In the genomic region with DNA sequence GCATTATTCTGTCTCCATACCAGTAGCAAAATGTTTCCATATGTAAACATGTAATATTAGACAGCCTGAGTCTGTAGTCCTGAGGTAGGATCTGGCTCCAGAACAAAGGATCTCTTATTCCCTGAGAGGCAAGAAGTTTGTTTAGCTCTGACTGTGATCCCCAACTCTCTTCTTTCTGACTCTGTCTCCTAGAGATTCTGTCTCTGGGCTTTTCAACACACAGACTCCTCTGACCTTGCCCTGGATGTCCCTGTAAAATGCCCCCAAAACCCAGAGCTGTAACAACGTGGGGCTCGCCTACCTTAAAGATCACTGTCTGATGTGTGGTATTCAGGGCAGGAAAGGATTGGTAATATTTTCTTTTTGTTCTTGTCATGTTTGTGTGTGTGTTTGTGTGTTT, we compare ENCODE assay signal across 12 mouse cellular contexts. TPM values are rescaled to one million over a fixed set of nuclear protein-coding genes. Genes with fewer than 3 reads are reported as not detected.
DNase-seq lines count a peak whose midpoint lies in the region; ATAC-seq and TF ChIP-seq lines count a peak whose summit lies in the region.
"Had no signal": no experiment of that assay in that cellular context is flagged by ENCODE, and none has a peak within 500 bp of the region (broad histone marks: within the 10 kb centered on the region; RNA-seq: fewer than 3 reads in every experiment).

No protein-coding gene starts in this region.

- H3K79me2 ChIP-seq in CH12.LX (replicated peaks; ENCODE audit: control insufficient read depth, extremely low read depth, insufficient read depth, poor library complexity, severe bottlenecking) = peaks cover 33% of the 10 kb centered on the region

- dilution Hi-C loops in CH12.LX (cut with MboI; ENCODE audit: extremely low pct_ligation_motif_present, extremely low pct_unique_long_range_greater_than_20kb, low sequenced_read_pairs) = no loop called here

- TF ChIP-seq CTCF in CH12.LX (conservative IDR thresholded peaks at IDR 0.05 in 1 of 2, IDR thresholded peaks at IDR 0.05 in 1 of 2; ENCODE audit: low read depth in 2 of 2, low read length in 2 of 2) = no peak

- WGBS in heart, embryonic 16.5 days = 66% methylated on average over 2 of the region's 2 CpGs
- 5% methylated on average over 2 of the region's 2 CpGs for WGBS in forebrain, embryonic 13.5 days

- no peaks in the 10 kb centered on the region for H3K27me3 ChIP-seq in heart, embryonic 16.5 days (ENCODE audit: control insufficient read depth, insufficient read depth, low read length)
- no peaks in the 10 kb centered on the region for H3K27me3 ChIP-seq in CH12.LX (replicated peaks)
- peaks cover 27% of the 10 kb centered on the region for H3K27me3 ChIP-seq in forebrain, embryonic 13.5 days
- H3K27me3 ChIP-seq: heart, embryonic 13.5 days had no signal

- DNase-seq in heart, postnatal 4 days = no peak
- no peak for DNase-seq in CH12.LX (ENCODE audit: extremely low read depth)
- peak; percentile 5 for DNase-seq in mesoderm, embryonic 11.5 days (ENCODE audit: low read depth, low spot score)
- DNase-seq in heart, adult 11 months = no peak
- DNase-seq in ovary, adult 18-20 months (ENCODE audit: low spot score) = no peak
- DNase-seq: kidney, postnatal 14 days had no signal

- TF ChIP-seq POLR2A in CH12.LX (IDR thresholded peaks at IDR 0.05; ENCODE audit: low read depth, low read length) = no peak

- no peaks in the 10 kb centered on the region for H3K36me3 ChIP-seq in heart, embryonic 16.5 days (ENCODE audit: control insufficient read depth, insufficient read depth)
- peaks cover 0 to 2% of the 10 kb centered on the region in 2 experiments for H3K36me3 ChIP-seq in CH12.LX (replicated peaks in 1 of 2; ENCODE audit: control insufficient read depth in 1 of 2, insufficient read depth in 1 of 2, low read length in 1 of 2)
- H3K36me3 ChIP-seq in forebrain, embryonic 13.5 days (ENCODE audit: poor library complexity, severe bottlenecking) = no peaks in the 10 kb centered on the region
- H3K36me3 ChIP-seq: heart, embryonic 13.5 days had no signal

- in situ Hi-C loops in CH12.LX (cut with MboI; ENCODE audit: low pct_ligation_motif_present, low pct_unique_long_range_greater_than_20kb, low sequenced_read_pairs) = no loop called here

- no peak overlapping the region for H3K9ac ChIP-seq in heart, embryonic 16.5 days (ENCODE audit: low read length)
- peak overlapping the region; percentile 93 for H3K9ac ChIP-seq in CH12.LX (ENCODE audit: insufficient read depth, low read depth)
- no peak overlapping the region for H3K9ac ChIP-seq in forebrain, embryonic 13.5 days
- H3K9ac ChIP-seq: heart, embryonic 13.5 days had no signal

- 0 out of 2 replicates have a peak overlapping the region, but pooled peaks have one; percentile 23 for H3K27ac ChIP-seq in heart, embryonic 16.5 days (ENCODE audit: low read length)
- peak overlapping the region; percentile 87 for H3K27ac ChIP-seq in CH12.LX (ENCODE audit: insufficient read depth, low read depth)
- H3K27ac ChIP-seq in forebrain, embryonic 13.5 days = no peak overlapping the region
- H3K27ac ChIP-seq: heart, embryonic 13.5 days; macrophage had no signal

- no peaks in the 10 kb centered on the region for H3K9me3 ChIP-seq in heart, embryonic 16.5 days (replicated peaks; ENCODE audit: control insufficient read depth, low read length)
- H3K9me3 ChIP-seq in CH12.LX (replicated peaks; ENCODE audit: low read length) = no peaks in the 10 kb centered on the region
- H3K9me3 ChIP-seq in forebrain, embryonic 13.5 days (replicated peaks) = no peaks in the 10 kb centered on the region
- H3K9me3 ChIP-seq: heart, embryonic 13.5 days had no signal

- H3K4me2 ChIP-seq in heart, embryonic 16.5 days (ENCODE audit: low read depth, low read length) = no peak overlapping the region
- peak overlapping the region; percentile 90 for H3K4me2 ChIP-seq in CH12.LX (ENCODE audit: insufficient read depth, low read depth, poor library complexity, severe bottlenecking)
- peak overlapping the region; percentile 6; the same call in 1 of the 2 replicates for H3K4me2 ChIP-seq in forebrain, embryonic 13.5 days
- H3K4me2 ChIP-seq: heart, embryonic 13.5 days had no signal

- no peak for ATAC-seq in heart, embryonic 16.5 days (replicated peaks; ENCODE audit: extremely low read depth, insufficient read depth, low FRiP score)
- peak; percentile 10; the same call in 1 of the 2 replicates for ATAC-seq in forebrain, embryonic 13.5 days
- no peak for ATAC-seq in granulocyte monocyte progenitor cell, adult 5-6 weeks (replicated peaks; ENCODE audit: poor library complexity, severe bottlenecking)

- no peak for TF ChIP-seq RAD21 in CH12.LX (IDR thresholded peaks at IDR 0.05; ENCODE audit: low read depth, low read length)

- H3K4me1 ChIP-seq in heart, embryonic 16.5 days (ENCODE audit: control insufficient read depth, insufficient read depth, low read length) = no peaks in the 10 kb centered on the region
- peaks cover 9 to 24% of the 10 kb centered on the region in 2 experiments for H3K4me1 ChIP-seq in CH12.LX (ENCODE audit: control insufficient read depth in 1 of 2, insufficient read depth in 2 of 2)
- peaks cover 23% of the 10 kb centered on the region for H3K4me1 ChIP-seq in forebrain, embryonic 13.5 days

- TF ChIP-seq EP300 in CH12.LX (IDR thresholded peaks at IDR 0.05; ENCODE audit: low read length) = no peak

- no peak overlapping the region for H3K4me3 ChIP-seq in heart, embryonic 16.5 days (ENCODE audit: low read length)
- H3K4me3 ChIP-seq in CH12.LX (replicated peaks in 1 of 3; ENCODE audit: low read depth in 2 of 3, low read length in 2 of 3, poor library complexity in 1 of 3) = peak overlapping the region in 1 of 3 experiments; percentile 31
- H3K4me3 ChIP-seq in forebrain, embryonic 13.5 days = no peak overlapping the region
- H3K4me3 ChIP-seq: heart, embryonic 13.5 days had no signal

TF ChIP-seq in CH12.LX, 34 proteins besides CTCF, POLR2A, EP300 and RAD21:
- TF ChIP-seq MEF2A (IDR thresholded peaks at IDR 0.05; ENCODE audit: borderline replicate concordance, low read depth, low read length) (no peak), MYC (IDR thresholded peaks at IDR 0.05; ENCODE audit: low read depth, low read length) (no peak), IRF4 (IDR thresholded peaks at IDR 0.05; ENCODE audit: low read depth, low read length) (no peak), NRF1 (IDR thresholded peaks at IDR 0.05; ENCODE audit: low read depth, low read length) (no peak), KAT2A (IDR thresholded peaks at IDR 0.05; ENCODE audit: insufficient replicate concordance, low read length) (no peak), MAFK (IDR thresholded peaks at IDR 0.05; ENCODE audit: insufficient replicate concordance, low read length) (no peak), ZNF384 (IDR thresholded peaks at IDR 0.05; ENCODE audit: low read depth, low read length) (no peak), ZC3H11A (IDR thresholded peaks at IDR 0.05; ENCODE audit: low read depth, low read length) (no peak), ELF1 (IDR thresholded peaks at IDR 0.05; ENCODE audit: low read depth, low read length) (no peak), HCFC1 (IDR thresholded peaks at IDR 0.05; ENCODE audit: low read depth, low read length) (no peak), MXI1 (IDR thresholded peaks at IDR 0.05; ENCODE audit: low read depth, low read length) (no peak), NELFE (IDR thresholded peaks at IDR 0.05; ENCODE audit: low read depth, low read length) (no peak), CHD2 (IDR thresholded peaks at IDR 0.05; ENCODE audit: low read length) (no peak), SIN3A (IDR thresholded peaks at IDR 0.05; ENCODE audit: low read length) (no peak), CHD1 (IDR thresholded peaks at IDR 0.05; ENCODE audit: low read depth, low read length) (no peak), PAX5 (IDR thresholded peaks at IDR 0.05; ENCODE audit: low read length) (no peak), ZKSCAN1 (IDR thresholded peaks at IDR 0.05; ENCODE audit: borderline replicate concordance, low read depth, low read length) (no peak)

RNA-seq across cellular contexts. Expression of a gene that starts 53.4 kb away (rescaled TPM):
- 0.54 and 0.55 TPM in 2 replicates for polyA plus RNA-seq in heart, embryonic 16.5 days (2015; fragmentation: Nextera tagmentation; extraction: Ambion mirVana)
- not detected for total RNA-seq in heart, postnatal 4 days (2021)
- 0.38 and 0.68 TPM in 2 replicates for total RNA-seq in CH12.LX (2012; rRNA removed)
- 0.21 and 0.38 TPM in 2 replicates for total RNA-seq in CH12.LX (2014; rRNA removed)
- polyA plus RNA-seq in CH12.LX (2012; ENCODE audit: insufficient read length, low read depth) = 0.23 and 0.25 TPM in 2 replicates
- polyA plus RNA-seq in forebrain, embryonic 13.5 days (2015; fragmentation: Nextera tagmentation; extraction: Ambion mirVana) = 0.21 TPM in 1 of 2 replicates, not detected in the other
- total RNA-seq in granulocyte monocyte progenitor cell, adult 5-6 weeks (2014; fragmentation: Nextera tagmentation) = 35.0 and 39.6 TPM in 2 replicates
- total RNA-seq in granulocyte monocyte progenitor cell, adult 5-6 weeks (2017) = 27.7 and 43.2 TPM in 2 replicates
- polyA plus RNA-seq: heart, embryonic 13.5 days had no signal

RNA-seq across cellular contexts. Expression of a gene that starts 58.2 kb away (rescaled TPM):
- polyA plus RNA-seq in heart, embryonic 16.5 days (2015; fragmentation: Nextera tagmentation; extraction: Ambion mirVana) = not detected in 2 replicates
- 1 to 10 TPM in 1 of 2 experiments, under 1 TPM in 1; 0.63 to 1.5 TPM for total RNA-seq in heart, postnatal 4 days (2021)
- 66.5 and 91.7 TPM in 2 replicates for total RNA-seq in CH12.LX (2012; rRNA removed)
- total RNA-seq in CH12.LX (2014; rRNA removed) = 142 and 169 TPM in 2 replicates
- 78.9 and 82.0 TPM in 2 replicates for polyA plus RNA-seq in CH12.LX (2012; ENCODE audit: insufficient read length, low read depth)
- polyA plus RNA-seq in forebrain, embryonic 13.5 days (2015; fragmentation: Nextera tagmentation; extraction: Ambion mirVana) = not detected in 2 replicates
- not detected in 2 replicates for total RNA-seq in granulocyte monocyte progenitor cell, adult 5-6 weeks (2014; fragmentation: Nextera tagmentation)
- not detected in 2 replicates for total RNA-seq in granulocyte monocyte progenitor cell, adult 5-6 weeks (2017)
- polyA plus RNA-seq: heart, embryonic 13.5 days; limb, embryonic 11.5 days; macrophage had no signal

Comparison
In these comparisons a context has a peak if more than half of its experiments do, and no peak if none do; other contexts are left out.
1. RNA of a gene that starts 53.4 kb away (total RNA-seq): 27.7 to 43.2 TPM in granulocyte monocyte progenitor cell, adult 5-6 weeks; 0.21 to 0.68 TPM in CH12.LX and not detected in heart, postnatal 4 days; every median in the first group is over 10 times any median in the second.
2. RNA of a gene that starts 58.2 kb away (total RNA-seq): 66.5 to 169 TPM in CH12.LX; 0.63 to 1.5 TPM in heart, postnatal 4 days and not detected in granulocyte monocyte progenitor cell, adult 5-6 weeks; every median in the first group is over 10 times any median in the second.